Mouse (Mus musculus) liver, adult 2 months (tissue): ENCODE data around the gene Shmt2. TPM values are rescaled to one million over a fixed set of nuclear protein-coding genes. Genes with fewer than 3 reads are reported as not detected.

ENCODE experiments used
- DNase-seq: peaks from one replicate; pipeline ENCODE4 v3.0.0-alpha.2; 2011; ENCODE audit warnings: low read depth, low spot score; ENCODE audit errors: extremely low read depth
- H3K27ac ChIP-seq: fragments of 200-500 bp; replicated peaks from 2 replicates; pipeline ENCODE4 v1.5.1; 2012; ENCODE audit warnings: low read depth, mild to moderate bottlenecking, control low read depth, inconsistent platforms, low read length; ENCODE audit not compliant: insufficient read depth
- H3K27me3 ChIP-seq: fragments of 200-500 bp; 2 replicates; pipeline ENCODE4 v1.6.1; 2012; ENCODE audit warnings: mild to moderate bottlenecking, moderate library complexity, low read length, inconsistent platforms; ENCODE audit not compliant: control insufficient read depth, insufficient read depth
- H3K36me3 ChIP-seq: fragments of 200-500 bp; 2 replicates; pipeline ENCODE4 v1.6.1; 2012; ENCODE audit warnings: low read length, inconsistent platforms; ENCODE audit not compliant: control insufficient read depth, insufficient read depth
- H3K4me1 ChIP-seq: fragments of 200-500 bp; 2 replicates; pipeline ENCODE4 v1.6.1; 2011; ENCODE audit warnings: low read length; ENCODE audit not compliant: control insufficient read depth, insufficient read depth
- H3K4me3 ChIP-seq: fragments of 200-500 bp; 2 replicates; pipeline ENCODE4 v1.5.1; 2011; ENCODE audit warnings: low read depth, mild to moderate bottlenecking, control low read depth, low read length, moderate library complexity; ENCODE audit not compliant: insufficient read depth
- H3K79me2 ChIP-seq: fragments of 200-500 bp; 2 replicates; pipeline ENCODE4 v1.6.1; 2012; ENCODE audit warnings: inconsistent platforms, mild to moderate bottlenecking, low read length, moderate library complexity; ENCODE audit not compliant: control insufficient read depth, insufficient read depth
- H3K9ac ChIP-seq: fragments of 200-500 bp; 2 replicates; pipeline ENCODE4 v1.6.1; 2012; ENCODE audit warnings: low read depth, mild to moderate bottlenecking, control low read depth, inconsistent platforms, low read length
- CTCF ChIP-seq: fragments of 200-500 bp; IDR thresholded peaks from 2 replicates; pipeline ENCODE4 v1.5.1; 2011; ENCODE audit warnings: low read depth, low read length, control low read depth
- POLR2A ChIP-seq: fragments of 200-500 bp; IDR thresholded peaks from 2 replicates; pipeline ENCODE4 v1.6.1; 2011; ENCODE audit warnings: low read length, control low read depth; ENCODE audit not compliant: insufficient read depth; ENCODE audit errors: extremely low read depth
- WGBS: fragments of 180-500 bp; shearing (Covaris S2); methylation state at CpG from one replicate; pipeline ENCODE4 v1.1.7; 2018; 5-methylcytosine and 5-hydroxymethylcytosine counted together
- polyA plus RNA-seq: library from polyadenylated mRNA; depleted of rRNA; stranded (reverse); fragments of >200 nt; gene quantifications from 2 replicates; pipeline ENCODE4 v1.2.3, GENCODE M21; 2012
- total RNA-seq: library from RNA; depleted of rRNA; stranded (reverse); fragments of >200 nt; gene quantifications from 2 replicates; pipeline ENCODE4 v1.2.3, GENCODE M21; 2014

The Shmt2 gene
- total and polyA plus RNA-seq, 2 experiments: 130 to 309 TPM

GRCm38 (mm10) chr10:127564301-127564700 is 42.1 kb upstream of the Shmt2 start:
- no peaks in the 10 kb centered on the region for H3K27me3 ChIP-seq
- H3K79me2 ChIP-seq: no peaks in the 10 kb centered on the region
- no peak overlapping the region for H3K9ac ChIP-seq
- no peak for DNase-seq
- no peaks in the 10 kb centered on the region for H3K4me1 ChIP-seq
- peaks cover 63% of the 10 kb centered on the region for H3K36me3 ChIP-seq
- no peak overlapping the region for H3K27ac ChIP-seq
- TF ChIP-seq POLR2A: no peak
- TF ChIP-seq CTCF: no peak
- H3K4me3 ChIP-seq: no peak overlapping the region
- WGBS: 66% methylated on average over 13 of the region's 13 CpGs

GRCm38 (mm10) chr10:127563840-127564239 is 41.6 kb upstream of the Shmt2 start:
- Histone ChIP-seq H3K79me2 (no peaks in the 10 kb centered on the region), H3K36me3 (peaks cover 59% of the 10 kb centered on the region), H3K4me1 (no peaks in the 10 kb centered on the region), H3K27ac (no peak overlapping the region), H3K4me3 (no peak overlapping the region), H3K27me3 (no peaks in the 10 kb centered on the region), H3K9ac (no peak overlapping the region)
- 87% methylated on average over 8 of the region's 8 CpGs for WGBS
- no peak for DNase-seq
- TF ChIP-seq POLR2A (no peak), CTCF (no peak)

GRCm38 (mm10) chr10:127561145-127561544 is 38.9 kb upstream of the Shmt2 start:
- peaks cover 52% of the 10 kb centered on the region for H3K36me3 ChIP-seq
- H3K27me3 ChIP-seq: no peaks in the 10 kb centered on the region
- H3K9ac ChIP-seq: no peak overlapping the region
- no peak overlapping the region for H3K4me3 ChIP-seq
- no peaks in the 10 kb centered on the region for H3K4me1 ChIP-seq
- TF ChIP-seq POLR2A: no peak
- no peak for TF ChIP-seq CTCF
- no peak for DNase-seq
- no peaks in the 10 kb centered on the region for H3K79me2 ChIP-seq
- H3K27ac ChIP-seq: no peak overlapping the region

- Histone ChIP-seq H3K9ac (no peak overlapping the region), H3K27ac (no peak overlapping the region), H3K36me3 (peaks cover 63% of the 10 kb centered on the region)
These were observed 35.2 kb upstream of the Shmt2 start for GRCm38 (mm10) chr10:127557397-127557796.

GRCm38 (mm10) chr10:127555703-127556102 is 33.5 kb upstream of the Shmt2 start:
- Histone ChIP-seq H3K9ac (no peak overlapping the region), H3K36me3 (peaks cover 58% of the 10 kb centered on the region), H3K4me1 (no peaks in the 10 kb centered on the region), H3K4me3 (no peak overlapping the region), H3K27me3 (no peaks in the 10 kb centered on the region), H3K79me2 (no peaks in the 10 kb centered on the region), H3K27ac (no peak overlapping the region)
- DNase-seq: no peak
- peak; percentile 83 for TF ChIP-seq CTCF
- no peak for TF ChIP-seq POLR2A
- 85% methylated on average over 18 of the region's 18 CpGs for WGBS

More at GRCm38 (mm10) chr10:127557397-127557796, 35.2 kb upstream of the Shmt2 start:
- H3K27me3 ChIP-seq: no peaks in the 10 kb centered on the region
- H3K4me3 ChIP-seq: no peak overlapping the region
- TF ChIP-seq CTCF (peak; percentile 56), POLR2A (no peak)
- no peak for DNase-seq
- H3K79me2 ChIP-seq: no peaks in the 10 kb centered on the region
- H3K4me1 ChIP-seq: no peaks in the 10 kb centered on the region
- 89% methylated on average over 13 of the region's 13 CpGs for WGBS

GRCm38 (mm10) chr10:127549892-127550291 is 27.6 kb upstream of the Shmt2 start:
- WGBS: 93% methylated on average over 17 of the region's 17 CpGs
- no peak overlapping the region for H3K9ac ChIP-seq
- no peak overlapping the region for H3K27ac ChIP-seq
- TF ChIP-seq CTCF (no peak), POLR2A (no peak)
- no peak for DNase-seq
- no peaks in the 10 kb centered on the region for H3K4me1 ChIP-seq
- no peaks in the 10 kb centered on the region for H3K27me3 ChIP-seq
- H3K79me2 ChIP-seq: no peaks in the 10 kb centered on the region
- peaks cover 68% of the 10 kb centered on the region for H3K36me3 ChIP-seq
- H3K4me3 ChIP-seq: no peak overlapping the region
